Mouse (Mus musculus): ENCODE results near the gene Macrod2.

Macrod2 gene

GRCm38 (mm10) chr2:141441896-141442295 lies 1046.8 kb downstream of the Macrod2 start:
- DNase-seq (ENCODE audit: low read depth, low spot score): no peak

GRCm38 (mm10) chr2:141449078-141449680 lies 1054.1 kb downstream of the Macrod2 start:
- DNase-seq (ENCODE audit: low read depth, low spot score): no peak

- DNase-seq (ENCODE audit: low read depth, low spot score): peak; percentile 62
These were observed 1068.8 kb downstream of the Macrod2 start for GRCm38 (mm10) chr2:141463946-141464345.

DNA sequence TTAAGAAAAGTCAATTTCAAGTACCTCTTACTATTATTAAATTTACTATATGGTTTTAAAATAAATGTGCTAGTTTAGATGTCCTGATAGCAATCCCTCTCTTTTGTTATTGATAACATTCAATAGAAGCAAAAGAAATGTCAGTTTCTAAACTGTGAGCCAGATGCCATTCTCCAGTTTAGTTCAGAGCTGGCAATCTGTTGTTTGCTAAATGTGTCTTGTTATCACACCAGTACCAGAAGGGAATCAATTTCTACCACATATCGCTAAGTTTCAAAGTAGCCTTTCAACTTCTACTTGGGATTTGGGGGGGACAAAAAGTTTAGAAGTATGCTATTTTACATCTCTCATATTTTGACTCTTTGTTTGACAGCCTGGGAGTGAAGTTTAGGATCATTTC lies 1077.7 kb downstream of the Macrod2 start:
- DNase-seq (ENCODE audit: low read depth, low spot score): no peak

DNA sequence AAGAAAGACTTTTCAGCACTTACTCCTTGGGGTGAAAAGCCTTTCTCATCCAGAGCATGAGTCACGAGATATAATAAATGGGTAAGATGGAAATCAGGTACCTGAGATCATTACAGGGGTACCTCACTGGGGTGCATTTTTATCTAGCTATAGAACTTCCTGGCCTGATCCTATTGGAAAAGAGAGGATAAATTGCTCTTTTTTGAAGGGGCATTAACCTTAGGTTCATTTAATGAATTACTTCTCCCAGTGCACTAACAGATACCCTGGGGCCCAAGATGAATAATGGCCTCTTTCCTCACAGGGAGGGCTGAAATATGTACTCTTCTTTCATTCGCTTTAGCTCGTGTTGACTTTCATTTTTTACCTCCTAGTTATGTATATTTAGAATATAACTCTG lies 1082.5 kb downstream of the Macrod2 start:
- DNase-seq (ENCODE audit: low read depth, low spot score): no peak

DNA sequence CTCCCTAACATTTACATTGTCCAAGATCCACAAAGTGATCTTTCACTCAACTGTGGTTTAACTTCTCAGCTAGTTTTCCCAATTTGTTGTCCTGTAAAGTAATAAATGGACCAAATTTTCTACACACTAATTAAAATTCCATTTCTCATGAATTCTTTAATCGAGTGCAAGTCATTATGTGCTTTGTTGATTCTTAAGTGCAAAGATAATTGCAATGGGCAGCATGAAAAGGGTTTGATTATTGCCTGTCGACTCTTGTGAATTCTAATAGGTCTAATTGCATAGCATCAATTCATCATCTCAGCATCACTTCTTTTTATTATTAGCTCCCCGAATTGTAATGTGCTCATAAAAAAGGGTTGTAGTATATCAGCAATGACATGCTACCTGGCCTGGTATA lies 1095.4 kb downstream of the Macrod2 start:
- DNase-seq (ENCODE audit: low read depth, low spot score): no peak

- no peak for DNase-seq (ENCODE audit: low read depth, low spot score)
These were observed 1110.3 kb downstream of the Macrod2 start for GRCm38 (mm10) chr2:141505451-141505850.

DNA sequence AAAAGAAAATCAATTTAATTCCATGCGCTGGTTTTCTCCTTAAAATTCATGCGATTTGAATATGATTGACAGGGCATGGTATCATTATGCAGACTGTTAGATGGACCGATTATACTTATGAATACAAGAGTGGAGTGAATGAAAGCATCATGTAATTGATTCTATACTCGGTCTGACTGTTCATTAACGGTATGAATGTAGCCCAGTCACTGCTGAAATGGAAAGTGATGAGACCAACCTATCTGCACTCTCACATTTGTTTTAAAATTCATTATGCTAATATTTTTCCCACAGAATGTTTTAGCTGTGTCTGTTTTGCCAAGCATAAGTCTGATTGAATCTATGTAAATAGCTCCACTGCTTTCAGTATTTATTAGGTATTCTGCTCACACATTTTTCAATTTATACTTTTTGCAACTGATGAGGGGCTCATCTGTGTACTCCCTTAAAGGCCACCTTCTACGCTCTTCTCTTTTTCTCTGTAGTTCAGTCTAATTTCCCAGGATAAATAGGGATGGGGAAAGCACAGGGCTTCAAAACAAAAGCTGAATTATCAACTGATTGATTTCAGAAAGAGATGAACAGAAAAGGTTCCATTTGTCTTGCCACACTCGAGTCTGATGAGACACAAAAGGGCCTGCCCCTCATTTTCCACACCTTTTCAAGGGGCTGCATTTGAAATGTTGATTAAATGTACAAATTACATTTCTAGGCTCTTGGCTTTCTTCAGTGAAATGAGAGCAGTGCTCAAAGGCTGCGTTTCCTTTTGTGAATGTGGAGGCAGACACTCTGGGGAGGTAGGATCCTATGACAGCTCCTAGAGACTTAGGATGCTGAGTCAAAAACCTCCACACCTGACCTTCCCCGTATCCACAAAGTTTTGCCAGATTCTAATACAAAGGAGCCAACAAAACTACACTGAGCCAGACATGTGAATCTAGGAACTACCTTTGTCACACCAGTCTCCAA lies 1113.1 kb downstream of the Macrod2 start:
- no peak for DNase-seq (ENCODE audit: low read depth, low spot score)

DNA sequence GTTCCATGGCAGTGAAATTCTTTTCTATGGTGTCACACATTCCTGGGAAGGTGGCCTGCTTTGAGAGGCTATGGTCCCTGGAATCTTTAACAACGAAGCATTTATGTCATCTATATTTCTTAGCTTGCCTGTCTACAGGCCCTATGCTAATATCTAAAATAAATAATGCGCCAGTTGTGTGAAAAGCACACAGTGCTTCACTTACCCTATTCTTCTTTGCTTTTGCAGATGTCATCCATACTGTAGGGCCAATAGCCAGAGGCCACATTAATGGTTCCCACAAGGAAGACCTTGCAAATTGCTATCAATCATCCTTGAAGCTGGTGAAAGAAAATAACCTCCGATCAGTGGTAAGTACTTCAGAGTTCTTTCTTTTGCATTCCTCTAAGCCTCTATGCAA lies 1119.9 kb downstream of the Macrod2 start:
- peak; percentile 51 for DNase-seq (ENCODE audit: low read depth, low spot score)

GRCm38 (mm10) chr2:141522081-141522480 lies 1127.0 kb downstream of the Macrod2 start:
- DNase-seq (ENCODE audit: low read depth, low spot score): no peak

- peak; percentile 78 for DNase-seq (ENCODE audit: low read depth, low spot score)
These were observed 1150.8 kb downstream of the Macrod2 start for GRCm38 (mm10) chr2:141545877-141546276.

GRCm38 (mm10) chr2:141551701-141552100 lies 1156.6 kb downstream of the Macrod2 start:
- no peak for DNase-seq (ENCODE audit: low read depth, low spot score)

GRCm38 (mm10) chr2:141556747-141557146 lies 1161.6 kb downstream of the Macrod2 start:
- no peak for DNase-seq (ENCODE audit: low read depth, low spot score)

DNA sequence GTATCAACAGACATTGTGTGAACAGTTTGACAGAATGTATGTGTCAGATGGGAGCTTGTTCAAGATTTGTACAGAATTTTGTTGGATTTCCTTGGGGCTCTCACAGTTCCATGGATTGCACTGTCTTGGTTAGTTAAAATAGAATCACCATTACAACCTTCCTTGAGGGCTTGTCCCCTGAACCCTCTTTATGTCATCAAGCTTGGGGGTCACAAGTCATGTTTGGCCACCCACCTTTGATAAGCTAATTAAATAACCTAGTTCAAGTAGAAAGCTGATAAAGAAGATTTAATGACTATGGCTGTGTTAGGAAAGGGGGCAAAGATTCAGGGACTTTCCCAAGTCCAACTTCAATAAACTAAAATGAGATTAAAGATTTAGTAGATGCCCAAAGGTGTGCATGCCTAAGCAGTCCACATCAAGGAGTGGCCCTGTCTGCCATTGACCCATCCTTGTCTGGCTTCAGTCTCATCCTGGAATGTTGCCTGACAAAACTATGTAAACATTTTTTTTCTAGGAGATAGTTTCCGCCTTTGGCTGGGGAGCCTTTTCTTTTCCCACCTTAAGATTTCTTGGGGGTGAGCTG lies 1163.2 kb downstream of the Macrod2 start:
- no peak for DNase-seq (ENCODE audit: low read depth, low spot score)

- DNase-seq (ENCODE audit: low read depth, low spot score): no peak
These were observed 1170.9 kb downstream of the Macrod2 start for GRCm38 (mm10) chr2:141565986-141566385.

DNA sequence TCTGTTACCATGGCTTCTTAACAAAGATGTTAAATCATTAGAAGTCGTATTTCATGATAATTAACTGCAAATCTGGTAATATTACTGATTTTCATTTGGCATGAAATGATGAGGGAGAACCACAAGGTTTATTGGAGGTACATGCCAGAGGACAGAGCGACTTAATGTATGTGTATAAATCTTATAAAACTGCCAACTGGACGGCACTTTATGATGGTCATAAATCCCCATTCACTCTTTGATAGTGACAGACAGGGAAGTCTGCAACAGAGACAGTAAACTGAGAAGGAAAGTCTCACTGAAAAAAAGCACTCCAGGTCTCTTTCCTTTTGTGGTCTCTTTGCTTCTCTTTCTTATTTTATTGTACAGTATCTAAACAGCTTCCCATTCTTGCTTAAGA lies 1176.3 kb downstream of the Macrod2 start:
- DNase-seq (ENCODE audit: low read depth, low spot score): no peak

GRCm38 (mm10) chr2:141578206-141578605 lies 1183.1 kb downstream of the Macrod2 start:
- no peak for DNase-seq (ENCODE audit: low read depth, low spot score)

DNA sequence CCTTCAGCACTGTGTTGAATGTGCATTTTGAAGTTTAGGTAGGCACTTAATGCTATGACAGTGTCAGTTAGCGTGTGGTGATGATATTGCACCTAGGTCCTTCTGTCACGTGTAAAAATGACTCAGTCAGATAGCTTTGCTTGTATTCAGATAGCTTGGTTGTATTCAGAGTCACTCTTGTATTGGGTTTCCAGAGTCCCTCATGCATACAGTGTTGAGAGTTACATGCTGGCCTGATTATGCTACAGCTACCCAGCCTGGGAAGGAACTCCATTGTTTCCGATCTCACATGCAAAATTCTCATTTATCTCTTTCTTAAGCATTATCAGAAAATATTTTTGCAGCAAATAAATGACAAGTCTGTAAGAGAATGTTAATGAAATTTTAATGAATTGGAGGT lies 1187.3 kb downstream of the Macrod2 start:
- DNase-seq (ENCODE audit: low read depth, low spot score): no peak

- DNase-seq (ENCODE audit: low read depth, low spot score): no peak
These were observed 1187.8 kb downstream of the Macrod2 start for GRCm38 (mm10) chr2:141582933-141583332.

- peak; percentile 84 for DNase-seq (ENCODE audit: low read depth, low spot score)
These were observed 1192.2 kb downstream of the Macrod2 start for GRCm38 (mm10) chr2:141587290-141587689.

DNA sequence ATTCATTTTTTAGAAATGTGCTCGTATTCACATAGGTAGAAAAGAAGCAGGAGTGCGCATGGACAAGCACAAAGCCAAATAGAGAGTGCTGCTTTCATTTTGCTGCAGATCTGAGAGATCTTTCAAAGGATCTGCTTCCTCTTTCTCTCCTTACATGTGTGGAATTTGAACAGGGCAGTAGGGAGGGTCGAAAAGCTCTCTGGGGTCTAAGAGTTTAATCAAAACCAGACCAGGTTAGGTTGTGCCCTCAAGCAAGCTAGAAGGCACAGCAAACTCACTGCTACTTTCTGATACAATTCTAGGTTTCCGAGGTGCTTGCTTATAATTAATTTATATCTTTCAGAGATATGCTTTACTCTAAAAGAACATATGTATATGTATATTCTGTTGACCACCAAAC lies 1196.2 kb downstream of the Macrod2 start:
- DNase-seq (ENCODE audit: low read depth, low spot score): no peak

GRCm38 (mm10) chr2:141594811-141595210 lies 1199.7 kb downstream of the Macrod2 start:
- DNase-seq (ENCODE audit: low read depth, low spot score): peak; percentile 36

DNA sequence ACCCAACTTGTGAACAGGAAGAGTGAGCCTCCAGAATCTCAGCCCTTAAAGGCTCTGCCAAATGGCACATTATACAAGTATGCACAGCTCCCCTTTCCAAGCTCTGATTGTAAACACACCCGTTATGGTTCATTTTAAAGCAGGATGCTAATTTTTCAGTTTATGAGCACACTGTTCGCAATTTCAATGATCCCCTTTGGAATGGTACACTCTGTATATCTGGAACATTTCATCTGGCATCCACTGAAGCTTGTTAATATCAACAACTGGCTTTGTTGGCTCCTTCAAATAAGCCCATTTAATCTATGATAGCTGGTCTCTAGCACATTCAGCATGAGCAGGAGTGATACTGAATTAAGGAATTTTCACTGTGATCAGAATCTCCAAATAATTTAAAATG lies 1222.6 kb downstream of the Macrod2 start:
- no peak for DNase-seq (ENCODE audit: low read depth, low spot score)

Measured in 3T3-L1 (cell line).